9 mouse cellular contexts compared by ENCODE assay signal in genomic region chr6:108214294-108214925, GRCm38 (mm10). TPM values are rescaled to one million over a fixed set of nuclear protein-coding genes. Genes with fewer than 3 reads are reported as not detected.
DNase-seq lines count a peak whose midpoint lies in the region; ATAC-seq and TF ChIP-seq lines count a peak whose summit lies in the region.
"Had no signal": no experiment of that assay in that cellular context is flagged by ENCODE, and none has a peak within 500 bp of the region (broad histone marks: within the 10 kb centered on the region; RNA-seq: fewer than 3 reads in every experiment).

No protein-coding gene starts in this region.

- peak overlapping the region; percentile 87 for H3K27ac ChIP-seq in heart, adult 2 months
- H3K27ac ChIP-seq in heart, embryonic 16.5 days (ENCODE audit: low read length), result peak overlapping the region; percentile 79

- TF ChIP-seq EP300 in heart, adult 2 months (IDR thresholded peaks at IDR 0.05; ENCODE audit: insufficient read depth, low read depth, low read length), result no peak

- peaks cover 20% of the 10 kb centered on the region for H3K36me3 ChIP-seq in heart, adult 2 months (ENCODE audit: control insufficient read depth, insufficient read depth, low read length)
- H3K36me3 ChIP-seq in E14TG2a.4 (ENCODE audit: insufficient read depth, low read length), result peaks cover 23% of the 10 kb centered on the region
- H3K36me3 ChIP-seq in heart, embryonic 16.5 days (ENCODE audit: control insufficient read depth, insufficient read depth), result 0 out of 2 replicates have a peak, but pooled peaks cover 3% of the 10 kb centered on the region
- peaks cover 29% of the 10 kb centered on the region for H3K36me3 ChIP-seq in megakaryocyte, embryonic 14.5 days (replicated peaks; ENCODE audit: low read length)

- peak overlapping the region; percentile 94 for H3K4me3 ChIP-seq in heart, adult 2 months
- peak overlapping the region; percentile 94 for H3K4me3 ChIP-seq in E14TG2a.4 (replicated peaks; ENCODE audit: low read length)
- peak overlapping the region; percentile 77 for H3K4me3 ChIP-seq in heart, embryonic 16.5 days (ENCODE audit: low read length)
- H3K4me3 ChIP-seq in megakaryocyte, embryonic 14.5 days (replicated peaks), result peak overlapping the region; percentile 100

- peaks cover 2% of the 10 kb centered on the region for H3K79me2 ChIP-seq in heart, adult 2 months (replicated peaks; ENCODE audit: control insufficient read depth, insufficient read depth, low read length)

- no peak for TF ChIP-seq CTCF in heart, adult 2 months (IDR thresholded peaks at IDR 0.05)
- no peak for TF ChIP-seq CTCF in E14TG2a.4 (conservative IDR thresholded peaks at IDR 0.05; ENCODE audit: low read length)

- no peaks in the 10 kb centered on the region for H3K9me3 ChIP-seq in E14TG2a.4 (ENCODE audit: low read length)
- no peaks in the 10 kb centered on the region for H3K9me3 ChIP-seq in heart, embryonic 16.5 days (replicated peaks; ENCODE audit: control insufficient read depth, low read length)
- no peaks in the 10 kb centered on the region for H3K9me3 ChIP-seq in megakaryocyte, embryonic 14.5 days

- no peaks in the 10 kb centered on the region for H3K27me3 ChIP-seq in heart, adult 2 months (ENCODE audit: control insufficient read depth, insufficient read depth, low read length)
- peaks cover 8% of the 10 kb centered on the region; the same call in 1 of the 2 replicates for H3K27me3 ChIP-seq in E14TG2a.4 (ENCODE audit: insufficient read depth, low read length)
- H3K27me3 ChIP-seq in heart, embryonic 16.5 days (ENCODE audit: control insufficient read depth, insufficient read depth, low read length), result no peaks in the 10 kb centered on the region
- no peaks in the 10 kb centered on the region for H3K27me3 ChIP-seq in megakaryocyte, embryonic 14.5 days (replicated peaks)
- H3K27me3 ChIP-seq: Patski had no signal

- intact Hi-C loops in heart, adult 2 months (cut with DNase I), result loop anchor here (2.0 to 5.0 kb wide), 4 partner anchors 18 to 448 kb away; partner anchors contain the start of gene Bhlhe40
- intact Hi-C loops in left cerebral cortex, postnatal 36 days (cut with DNase I), result no loop called here

- no peak for ATAC-seq in heart, embryonic 16.5 days (replicated peaks; ENCODE audit: extremely low read depth, insufficient read depth, low FRiP score)
- ATAC-seq: Patski had no signal

- H3K9ac ChIP-seq in heart, adult 2 months (ENCODE audit: low read depth, low read length), result peak overlapping the region; percentile 23; the same call in 1 of the 2 replicates
- H3K9ac ChIP-seq in heart, embryonic 16.5 days (ENCODE audit: low read length), result peak overlapping the region; percentile 79

- whole genome bisulfite sequencing in heart, adult 2 months, result 6% methylated on average over 10 of the region's 10 CpGs
- 13% methylated on average over 10 of the region's 10 CpGs for WGBS in heart, embryonic 16.5 days

- peaks cover 10% of the 10 kb centered on the region for H3K4me1 ChIP-seq in heart, adult 2 months (ENCODE audit: control insufficient read depth, insufficient read depth, low read length)
- peaks cover 41% of the 10 kb centered on the region for H3K4me1 ChIP-seq in E14TG2a.4 (replicated peaks; ENCODE audit: low read depth, low read length)
- H3K4me1 ChIP-seq in heart, embryonic 16.5 days (ENCODE audit: control insufficient read depth, insufficient read depth, low read length), result peaks cover 33% of the 10 kb centered on the region
- H3K4me1 ChIP-seq in megakaryocyte, embryonic 14.5 days, result peaks cover 53% of the 10 kb centered on the region

- TF ChIP-seq POLR2A in heart, adult 2 months (IDR thresholded peaks at IDR 0.05; ENCODE audit: insufficient read depth, low read depth, low read length), result no peak

- H3K4me2 ChIP-seq in heart, embryonic 16.5 days (ENCODE audit: low read depth, low read length), result peak overlapping the region; percentile 90

- DNase-seq in heart, adult 2 months, result no peak
- DNase-seq in heart, adult 9 months (ENCODE audit: low spot score in 2 of 2), result no peak
- DNase-seq in urinary bladder, postnatal 10 days (ENCODE audit: low spot score), result no peak
- no peak for DNase-seq in left cerebral cortex, postnatal 36 days (ENCODE audit: low spot score in 2 of 2)
- no peak for DNase-seq in urinary bladder, adult 18-20 months (ENCODE audit: low spot score in 2 of 2)

RNA-seq across cellular contexts. Expression of gene Itpr1, which starts 1.5 kb away (rescaled TPM):
- 10 to 100 TPM; 37.9 to 47.6 TPM for total RNA-seq in heart, adult 2 months (2021)
- polyA plus RNA-seq in heart, adult 2 months (2012; rRNA removed), result 14.0 and 32.8 TPM in 2 replicates
- 10.8 and 12.3 TPM in 2 replicates for polyA plus RNA-seq in heart, embryonic 16.5 days (2015; fragmentation: Nextera tagmentation; extraction: Ambion mirVana)
- 7.9 and 8.3 TPM in 2 replicates for polyA plus RNA-seq in megakaryocyte, embryonic 14.5 days (2012; ENCODE audit: insufficient read depth, low replicate concordance)
- 100 to 1,000 TPM; 410 to 414 TPM for total RNA-seq in left cerebral cortex, postnatal 36 days (2021)

RNA-seq across cellular contexts. Expression of gene Sumf1, which starts 29.0 kb away (rescaled TPM):
- 10 to 100 TPM; 12.1 to 13.5 TPM for total RNA-seq in heart, adult 2 months (2021)
- 11.0 and 11.8 TPM in 2 replicates for polyA plus RNA-seq in heart, adult 2 months (2012; rRNA removed)
- 19.3 and 20.2 TPM in 2 replicates for polyA plus RNA-seq in heart, embryonic 16.5 days (2015; fragmentation: Nextera tagmentation; extraction: Ambion mirVana)
- 3.8 and 16.6 TPM in 2 replicates for polyA plus RNA-seq in megakaryocyte, embryonic 14.5 days (2012; ENCODE audit: insufficient read depth, low replicate concordance)
- 10 to 100 TPM; 22.1 to 24.5 TPM for total RNA-seq in left cerebral cortex, postnatal 36 days (2021)
